Mouse (Mus musculus) skeletal muscle tissue, adult 2 months (tissue): ENCODE measurements around the gene Xbp1.

Source experiments
- DNase-seq: peaks from one replicate; pipeline ENCODE4 v3.0.0-alpha.2; 2012; ENCODE audit warnings: low read depth, low spot score

Gene Xbp1

DNA sequence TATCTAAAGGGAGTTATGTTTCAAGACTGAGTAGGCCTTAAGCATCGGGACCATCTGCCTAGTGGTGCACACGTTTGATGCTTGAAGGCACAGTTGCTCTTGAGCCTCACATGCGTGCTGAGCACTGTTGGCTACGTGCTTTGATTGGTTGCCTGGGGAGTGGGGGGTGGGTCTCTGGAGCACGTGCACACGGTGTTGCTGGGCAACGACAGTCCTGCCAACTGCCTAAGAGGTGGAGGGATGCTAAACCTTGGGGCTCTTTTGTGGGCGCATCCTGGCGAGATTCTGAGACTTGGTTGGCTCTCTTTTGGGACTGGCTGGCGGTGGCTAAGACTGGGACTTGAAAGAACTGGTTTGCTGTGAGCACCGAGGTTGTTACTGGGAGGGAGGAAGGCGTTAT is 49.0 kb downstream of the Xbp1 start, which contains the start of gene Ankrd36:
Gene Ankrd36, plus strand, starts transcription at position 211 of the 400 bp plus-strand sequence.
- DNase-seq: no peak

DNA sequence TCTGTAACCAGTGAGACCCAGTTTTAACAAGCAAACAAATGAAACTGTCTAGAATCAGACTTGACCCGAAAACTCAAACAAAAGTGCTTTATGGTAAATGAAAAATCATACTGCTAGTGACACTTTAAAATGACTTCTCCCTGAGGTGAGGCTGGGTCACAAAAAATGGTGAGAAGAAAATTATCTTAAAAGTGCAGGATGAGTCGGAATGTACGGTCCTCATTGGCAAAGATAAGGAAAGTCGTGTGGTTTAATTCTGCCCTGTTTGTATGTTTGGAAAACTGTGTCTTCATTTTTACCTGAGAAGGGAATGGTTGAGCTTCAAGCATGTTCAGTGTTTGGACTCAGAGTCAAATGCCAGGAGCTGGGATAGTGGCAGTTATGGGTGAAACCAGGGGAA is 51.4 kb downstream of the Xbp1 start:
- DNase-seq: no peak

DNA sequence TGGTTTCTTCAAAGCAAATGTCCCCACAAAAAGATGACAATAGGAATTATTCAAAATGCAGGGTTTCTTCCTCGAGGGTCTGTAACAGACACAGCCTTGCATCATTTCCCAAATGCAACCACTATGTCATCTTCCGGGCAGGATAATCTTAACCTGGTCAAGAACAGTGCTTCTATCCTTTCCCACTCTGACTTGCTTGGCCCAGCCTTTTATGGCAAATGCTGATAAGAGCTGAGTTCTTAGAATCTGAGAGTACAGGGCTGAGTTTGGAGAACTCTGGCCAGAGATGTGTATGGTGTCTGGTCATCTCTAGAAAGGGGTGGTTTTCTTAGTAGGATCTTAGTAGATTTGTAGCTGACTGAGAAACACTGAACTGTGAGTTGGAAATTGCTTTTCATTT is 53.4 kb downstream of the Xbp1 start:
- DNase-seq: no peak

DNA sequence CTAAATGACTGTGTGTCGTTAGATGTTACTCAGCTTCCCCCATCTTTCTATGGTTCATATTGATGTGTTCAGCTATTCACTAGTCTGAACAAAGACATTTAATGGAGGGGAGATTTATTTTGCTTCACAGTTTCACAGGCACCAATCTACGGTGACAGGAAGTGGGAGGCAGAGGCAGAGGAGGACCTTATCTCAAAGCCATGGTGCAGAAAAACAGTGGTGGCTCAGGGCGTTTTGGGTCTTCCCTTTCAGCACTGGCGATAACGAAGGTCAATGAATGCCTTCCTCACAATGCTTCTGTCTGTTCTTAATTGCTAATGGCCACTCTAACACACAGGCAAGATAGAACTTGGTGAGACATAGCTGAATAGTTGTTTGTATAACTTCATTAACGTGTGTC is 54.6 kb downstream of the Xbp1 start:
- DNase-seq: no peak
